Mouse (Mus musculus) lung, postnatal 25 days (tissue): ENCODE measurements around the gene Plekhg3.

Experiments
- DNase-seq: peaks from one replicate; pipeline ENCODE4 v3.0.0; 2022; ENCODE audit warnings: low spot score

Plekhg3 gene

GRCm38 (mm10) chr12:76527245-76527881, 3.3 kb upstream of the Plekhg3 start:
- DNase-seq, result peak; percentile 70

- DNase-seq, result no peak
Observed at GRCm38 (mm10) chr12:76528766-76529165, 1.9 kb upstream of the Plekhg3 start.

GRCm38 (mm10) chr12:76531986-76532925, 1.6 kb downstream of the Plekhg3 start:
- DNase-seq, result no peak

- no peak for DNase-seq
Observed at GRCm38 (mm10) chr12:76532926-76533376, 2.3 kb downstream of the Plekhg3 start.

GRCm38 (mm10) chr12:76533377-76534222, 2.9 kb downstream of the Plekhg3 start:
- peak; percentile 59 for DNase-seq

GRCm38 (mm10) chr12:76534233-76534632, 3.5 kb downstream of the Plekhg3 start:
- DNase-seq, result no peak

- DNase-seq, result no peak
Observed at GRCm38 (mm10) chr12:76534641-76535283, 4.1 kb downstream of the Plekhg3 start.

GRCm38 (mm10) chr12:76535471-76535900, 4.8 kb downstream of the Plekhg3 start:
- no peak for DNase-seq

GRCm38 (mm10) chr12:76536591-76537153, 6.0 kb downstream of the Plekhg3 start:
- no peak for DNase-seq

GRCm38 (mm10) chr12:76537434-76537833, 6.7 kb downstream of the Plekhg3 start:
- DNase-seq, result peak; percentile 84

- no peak for DNase-seq
Observed at GRCm38 (mm10) chr12:76540169-76540568, 9.5 kb downstream of the Plekhg3 start.

- DNase-seq, result no peak
Observed at GRCm38 (mm10) chr12:76540701-76541221, 10.1 kb downstream of the Plekhg3 start.

GRCm38 (mm10) chr12:76541475-76541874, 10.8 kb downstream of the Plekhg3 start:
- DNase-seq, result no peak

GRCm38 (mm10) chr12:76541879-76542278, 11.2 kb downstream of the Plekhg3 start:
- DNase-seq, result no peak

- DNase-seq, result no peak
Observed at GRCm38 (mm10) chr12:76545786-76546370, 15.2 kb downstream of the Plekhg3 start.

GRCm38 (mm10) chr12:76546383-76547276, 15.9 kb downstream of the Plekhg3 start:
- no peak for DNase-seq

GRCm38 (mm10) chr12:76547409-76548081, 16.9 kb downstream of the Plekhg3 start:
- peak; percentile 71 for DNase-seq

- DNase-seq, result no peak
Observed at GRCm38 (mm10) chr12:76548082-76548423, 17.4 kb downstream of the Plekhg3 start.

- no peak for DNase-seq
Observed at GRCm38 (mm10) chr12:76549203-76549602, 18.5 kb downstream of the Plekhg3 start.
